Mouse (Mus musculus): ENCODE results near the gene Elob. TPM values are rescaled to one million over a fixed set of nuclear protein-coding genes. Genes with fewer than 3 reads are reported as not detected.

Gene Elob
- polyA plus RNA-seq, 1 experiment, result 378 TPM

DNA sequence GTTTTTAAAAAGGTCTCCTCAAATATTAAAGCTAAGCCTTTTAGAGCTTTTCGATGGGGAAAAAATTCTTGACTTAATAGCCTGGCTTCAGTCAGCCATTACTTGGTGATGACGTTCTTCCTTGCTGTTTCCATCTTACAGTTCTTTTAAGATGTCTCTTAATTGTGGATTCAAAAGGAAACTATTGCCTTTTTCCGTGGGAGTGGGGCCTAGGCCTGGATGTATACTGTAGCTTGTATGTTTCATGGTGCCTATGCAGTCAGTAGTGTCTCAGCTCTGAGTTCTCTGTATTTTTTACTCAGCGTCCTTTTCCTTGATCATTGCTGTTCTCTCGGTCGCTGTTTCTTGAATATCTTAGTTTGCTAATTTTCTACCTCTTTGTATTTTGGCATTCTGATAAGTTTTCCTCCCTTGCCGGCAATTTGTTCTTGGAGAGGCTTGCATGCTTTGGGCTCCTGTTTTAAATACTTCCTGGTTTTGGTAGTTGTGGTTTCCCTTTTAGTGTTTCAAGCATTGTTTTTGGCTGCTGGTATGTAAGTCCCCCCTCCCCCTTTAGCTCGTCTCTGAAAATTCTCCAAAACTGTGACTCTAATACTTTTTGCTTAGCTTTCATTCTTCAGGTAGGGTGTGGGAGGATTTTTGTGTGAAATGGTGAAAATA is 24.4 kb downstream of the Elob start:
- Histone ChIP-seq H3K4me1 (ENCODE audit: control insufficient read depth, insufficient read depth, insufficient read length, low read length) (no peaks in the 10 kb centered on the region; the same call in 1 of the 2 replicates), H3K27ac (replicated peaks; ENCODE audit: low read depth, low read length) (peak overlapping the region; percentile 84), H3K4me3 (ENCODE audit: insufficient read depth, low read depth, low read length) (peak overlapping the region; percentile 100)

DNA sequence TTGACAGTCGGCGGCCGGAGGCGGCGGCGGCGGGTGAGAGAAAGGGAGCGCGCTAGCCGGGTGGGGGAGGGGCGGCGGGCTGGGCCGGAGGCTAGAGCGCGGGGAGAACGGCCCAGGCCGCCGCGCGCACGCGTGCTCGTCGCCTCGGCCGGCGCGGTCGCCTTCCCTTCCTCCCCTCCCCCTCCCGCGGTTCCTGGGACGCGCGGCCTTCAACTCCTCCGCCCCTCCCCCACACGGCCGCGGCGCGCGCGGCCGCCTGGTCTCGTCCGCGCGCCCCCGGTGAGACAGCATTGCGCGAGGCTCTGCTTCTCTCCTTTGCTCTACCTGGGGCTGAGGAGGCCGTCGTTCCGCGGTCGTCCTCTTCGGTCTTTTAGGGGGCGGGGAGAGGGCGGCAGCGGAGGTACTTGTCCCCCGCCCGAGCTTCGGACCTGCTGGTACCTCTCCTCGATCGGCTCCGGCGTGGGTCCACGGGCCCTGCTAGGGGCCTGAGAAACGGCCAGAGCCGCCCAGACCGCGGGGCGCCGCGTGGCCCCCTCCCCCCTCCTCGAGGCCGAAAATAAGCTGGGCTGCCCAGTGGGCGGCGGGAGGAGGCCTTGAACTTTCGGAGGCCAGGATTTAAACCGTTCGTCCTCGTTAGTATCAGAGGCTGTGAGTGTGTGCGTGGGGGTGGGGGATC is 25.4 kb downstream of the Elob start:
- Histone ChIP-seq H3K4me3 (ENCODE audit: insufficient read depth, low read depth, low read length) (peak overlapping the region; percentile 100), H3K4me1 (ENCODE audit: control insufficient read depth, insufficient read depth, insufficient read length, low read length) (no peaks in the 10 kb centered on the region; the same call in 1 of the 2 replicates), H3K27ac (replicated peaks; ENCODE audit: low read depth, low read length) (peak overlapping the region; percentile 84)

DNA sequence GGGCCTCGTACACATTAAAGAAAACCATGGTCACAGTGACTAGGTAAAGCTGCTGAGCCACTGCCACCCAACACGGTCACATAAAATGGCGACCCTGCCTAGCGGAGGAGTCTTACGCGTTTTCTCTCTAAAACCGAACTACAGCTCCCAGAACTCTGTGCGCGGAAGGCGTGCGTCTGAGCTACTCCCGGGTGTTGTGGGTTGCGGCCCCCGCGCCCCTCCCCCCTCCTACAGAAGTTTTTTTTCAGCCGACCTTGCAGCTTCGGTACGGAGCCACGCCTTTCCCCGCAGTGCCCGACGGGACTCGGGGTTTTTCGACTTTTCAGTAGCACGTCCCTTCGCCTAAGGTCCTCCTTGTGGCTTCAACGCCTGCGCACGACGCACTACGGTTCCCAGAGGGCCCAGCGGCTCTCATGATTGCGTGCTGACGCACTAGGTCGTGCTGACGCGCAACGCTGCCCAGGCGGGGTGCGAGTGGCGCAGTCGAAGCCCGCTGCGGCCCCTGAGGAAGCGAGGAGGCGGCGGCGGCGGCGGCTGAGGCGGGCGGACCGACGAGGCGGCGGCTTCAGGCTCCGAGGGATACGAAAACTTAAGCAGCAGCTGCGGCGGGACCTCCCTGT is 26.1 kb downstream of the Elob start:
- Histone ChIP-seq H3K4me1 (ENCODE audit: control insufficient read depth, insufficient read depth, insufficient read length, low read length) (no peaks in the 10 kb centered on the region; the same call in 1 of the 2 replicates), H3K4me3 (ENCODE audit: insufficient read depth, low read depth, low read length) (peak overlapping the region; percentile 100), H3K27ac (replicated peaks; ENCODE audit: low read depth, low read length) (peak overlapping the region; percentile 95)

DNA sequence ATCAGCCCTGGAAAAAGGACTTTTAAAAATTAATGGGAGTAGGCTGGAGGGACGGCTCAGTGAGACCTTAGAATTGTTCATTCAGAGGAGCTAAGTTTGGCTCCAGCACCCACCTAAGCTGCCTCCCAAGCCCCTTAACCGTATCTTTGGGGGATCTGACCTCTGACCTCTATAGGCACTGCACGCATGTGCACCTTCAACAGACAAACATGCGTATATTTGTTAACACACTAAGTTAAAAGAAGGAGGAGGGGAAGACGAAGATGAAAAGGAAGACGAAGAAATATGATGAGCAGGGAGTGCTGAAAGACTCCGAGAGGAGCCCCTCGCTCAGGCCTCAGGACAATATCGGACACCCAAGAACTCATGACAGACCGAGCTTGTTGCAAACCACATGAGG is 27.3 kb downstream of the Elob start:
- Histone ChIP-seq H3K4me3 (ENCODE audit: insufficient read depth, low read depth, low read length) (no peak overlapping the region), H3K4me1 (ENCODE audit: control insufficient read depth, insufficient read depth, insufficient read length, low read length) (no peaks in the 10 kb centered on the region; the same call in 1 of the 2 replicates), H3K27ac (replicated peaks; ENCODE audit: low read depth, low read length) (no peak overlapping the region)

DNA sequence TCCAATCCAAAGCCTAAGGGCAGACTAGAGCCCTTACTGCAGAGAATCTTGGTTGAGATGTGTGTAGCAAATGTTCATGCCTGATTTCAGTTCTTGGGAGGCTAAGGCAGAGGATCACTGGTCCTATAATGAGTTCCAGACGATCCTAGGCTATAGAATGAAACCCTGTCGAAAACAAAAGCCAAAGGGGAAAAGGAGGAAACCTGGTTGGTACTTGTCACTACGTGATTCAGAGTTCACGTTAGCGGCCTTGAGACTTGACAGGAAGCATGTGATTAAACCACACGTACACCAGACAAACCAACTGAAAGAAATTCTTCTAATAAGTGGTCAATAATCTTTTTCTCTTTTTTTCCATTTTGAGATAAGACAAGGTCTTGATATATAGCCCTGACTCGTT is 31.6 kb downstream of the Elob start:
- H3K27ac ChIP-seq (replicated peaks; ENCODE audit: low read depth, low read length), result no peak overlapping the region
- no peak overlapping the region for H3K4me3 ChIP-seq (ENCODE audit: insufficient read depth, low read depth, low read length)
- 0 out of 2 replicates have a peak, but pooled peaks cover 2% of the 10 kb centered on the region for H3K4me1 ChIP-seq (ENCODE audit: control insufficient read depth, insufficient read depth, insufficient read length, low read length)

DNA sequence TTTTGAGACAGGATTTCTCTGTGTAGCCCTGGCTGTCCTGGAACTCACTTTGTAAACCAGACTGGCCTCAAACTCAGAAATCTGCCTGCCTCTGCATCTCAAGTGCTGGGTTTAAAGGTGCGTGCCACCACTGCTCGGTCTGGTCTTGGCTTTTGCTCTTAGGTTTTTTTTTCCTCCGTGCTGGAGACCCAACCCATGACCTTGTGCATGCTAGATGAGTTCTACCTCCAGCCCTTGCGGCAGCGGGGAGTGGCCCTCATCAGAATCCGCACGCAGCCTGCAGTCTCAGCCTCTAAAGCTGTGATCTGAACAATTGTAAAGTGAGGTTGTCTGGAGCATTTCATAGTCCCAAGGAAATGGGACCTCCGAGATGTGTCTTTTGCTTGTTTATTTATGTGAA is 33.6 kb downstream of the Elob start:
- Histone ChIP-seq H3K4me1 (ENCODE audit: control insufficient read depth, insufficient read depth, insufficient read length, low read length) (peaks cover 7% of the 10 kb centered on the region; the same call in 1 of the 2 replicates), H3K27ac (replicated peaks; ENCODE audit: low read depth, low read length) (no peak overlapping the region), H3K4me3 (ENCODE audit: insufficient read depth, low read depth, low read length) (no peak overlapping the region)

DNA sequence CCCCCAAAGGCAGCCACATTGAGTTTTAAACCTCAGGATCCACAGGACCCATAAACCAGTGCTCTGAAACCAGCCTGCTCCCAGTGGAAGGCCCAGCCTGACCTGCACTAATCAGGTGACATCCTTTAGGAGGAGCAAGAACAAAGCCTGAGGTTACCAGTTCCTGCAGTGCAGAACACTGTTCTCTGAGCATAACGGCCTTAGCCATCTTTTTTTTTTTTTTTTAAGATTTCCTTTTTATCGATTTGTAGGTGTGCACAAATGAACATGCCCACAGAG is 37.9 kb downstream of the Elob start:
- Histone ChIP-seq H3K4me3 (ENCODE audit: insufficient read depth, low read depth, low read length) (peak overlapping the region; percentile 55), H3K27ac (replicated peaks; ENCODE audit: low read depth, low read length) (no peak overlapping the region)

DNA sequence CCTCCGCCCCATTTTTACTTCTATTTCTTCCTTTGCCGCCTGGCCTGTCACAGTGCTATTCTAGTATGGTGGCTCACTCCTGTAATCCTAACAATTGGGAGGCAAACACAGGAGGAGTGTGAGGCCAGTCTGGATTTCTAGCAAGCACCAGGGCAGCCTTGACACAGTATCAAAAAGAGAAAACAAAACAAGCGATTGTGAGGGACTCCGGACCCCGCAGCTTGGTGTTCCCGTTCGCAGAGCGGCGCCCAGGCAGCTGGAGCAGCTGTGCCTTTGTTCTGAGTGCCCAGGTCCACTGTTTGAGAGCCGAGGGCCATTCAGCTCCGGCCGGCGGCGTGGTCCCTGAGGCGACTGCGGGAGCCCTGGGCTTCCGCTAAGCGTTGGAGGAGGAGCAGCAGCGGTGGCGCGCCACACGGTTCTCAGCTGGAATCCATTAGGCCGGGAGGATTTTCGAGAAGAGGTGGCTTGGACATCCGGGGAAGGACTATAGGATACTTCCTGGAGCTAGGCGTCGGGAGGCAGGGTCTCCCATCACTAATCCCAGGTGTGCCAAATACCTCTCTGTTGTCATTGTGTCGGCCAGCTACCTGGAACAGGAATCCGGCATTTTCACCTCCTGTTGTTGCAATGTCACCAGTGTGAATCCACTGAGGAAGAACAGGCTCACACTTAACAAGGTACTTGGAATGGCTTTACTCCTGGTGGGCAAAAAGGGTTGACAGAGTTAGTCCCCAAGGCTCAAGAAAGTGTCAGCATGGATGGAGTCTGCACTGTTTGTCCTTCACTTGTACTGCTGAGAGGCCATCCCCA is 38.5 kb downstream of the Elob start, which contains the start of gene Srrm2:
Srrm2 (plus strand) TSS at position 264 of the 810 bp plus-strand sequence.
- peak within 1 kb of the TSS; percentile 50 for H3K27ac ChIP-seq (replicated peaks; ENCODE audit: low read depth, low read length)
- peak within 1 kb of the TSS; percentile 55 for H3K4me3 ChIP-seq (ENCODE audit: insufficient read depth, low read depth, low read length)
- peaks cover 11% of the 10 kb centered on the region; the same call in 1 of the 2 replicates for H3K4me1 ChIP-seq (ENCODE audit: control insufficient read depth, insufficient read depth, insufficient read length, low read length)

More for the DNA sequence above, 37.9 kb downstream of the Elob start:
- peaks cover 11% of the 10 kb centered on the region; the same call in 1 of the 2 replicates for H3K4me1 ChIP-seq (ENCODE audit: control insufficient read depth, insufficient read depth, insufficient read length, low read length)

DNA sequence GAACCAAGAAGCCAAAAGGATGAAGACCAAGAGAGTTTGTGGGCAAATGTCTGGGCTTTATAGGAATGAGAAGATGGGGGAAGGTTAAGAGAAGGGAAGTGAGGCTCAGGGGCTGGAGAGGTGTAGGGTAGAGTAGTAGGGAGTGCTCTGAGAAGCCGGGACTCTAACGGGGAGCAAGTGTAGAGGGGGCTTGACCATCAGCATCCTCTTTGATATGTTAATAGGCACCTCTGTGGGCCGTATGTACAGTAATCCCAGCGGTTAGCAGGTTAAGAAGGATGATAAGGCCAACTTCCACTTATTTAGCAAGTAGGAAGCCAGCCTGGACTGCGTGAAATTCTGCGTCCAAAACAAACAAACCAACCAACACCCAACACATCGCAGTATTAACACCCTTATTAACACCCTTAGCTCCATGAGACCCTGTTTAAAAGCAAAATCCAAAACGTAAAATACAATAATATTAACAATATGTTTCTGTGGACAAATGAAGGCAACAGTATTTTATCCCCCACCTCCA is 39.1 kb downstream of the Elob start:
- peaks cover 11% of the 10 kb centered on the region; the same call in 1 of the 2 replicates for H3K4me1 ChIP-seq (ENCODE audit: control insufficient read depth, insufficient read depth, insufficient read length, low read length)
- peak overlapping the region; percentile 55 for H3K4me3 ChIP-seq (ENCODE audit: insufficient read depth, low read depth, low read length)
- peak overlapping the region; percentile 50 for H3K27ac ChIP-seq (replicated peaks; ENCODE audit: low read depth, low read length)

DNA sequence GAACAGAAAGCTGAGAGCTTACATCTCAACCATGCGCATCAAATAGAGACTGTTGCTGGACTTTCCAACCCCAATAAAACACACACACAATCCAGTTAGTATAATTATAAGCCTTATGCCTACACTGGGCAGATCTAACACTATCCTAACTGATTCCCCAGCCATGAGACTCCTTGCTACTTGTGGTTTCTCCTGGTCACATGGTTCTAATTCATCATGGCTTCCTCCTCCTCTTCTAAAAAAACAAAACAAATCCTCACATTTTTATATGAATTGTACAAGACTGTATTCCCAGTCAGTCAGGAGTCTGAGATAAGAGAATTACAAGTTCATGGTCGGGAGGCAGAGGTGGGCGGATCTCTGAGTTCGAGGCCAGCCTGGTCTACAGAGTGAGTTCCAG is 40.0 kb downstream of the Elob start:
- Histone ChIP-seq H3K27ac (replicated peaks; ENCODE audit: low read depth, low read length) (no peak overlapping the region), H3K4me3 (ENCODE audit: insufficient read depth, low read depth, low read length) (no peak overlapping the region), H3K4me1 (ENCODE audit: control insufficient read depth, insufficient read depth, insufficient read length, low read length) (peaks cover 11% of the 10 kb centered on the region; the same call in 1 of the 2 replicates)

DNA sequence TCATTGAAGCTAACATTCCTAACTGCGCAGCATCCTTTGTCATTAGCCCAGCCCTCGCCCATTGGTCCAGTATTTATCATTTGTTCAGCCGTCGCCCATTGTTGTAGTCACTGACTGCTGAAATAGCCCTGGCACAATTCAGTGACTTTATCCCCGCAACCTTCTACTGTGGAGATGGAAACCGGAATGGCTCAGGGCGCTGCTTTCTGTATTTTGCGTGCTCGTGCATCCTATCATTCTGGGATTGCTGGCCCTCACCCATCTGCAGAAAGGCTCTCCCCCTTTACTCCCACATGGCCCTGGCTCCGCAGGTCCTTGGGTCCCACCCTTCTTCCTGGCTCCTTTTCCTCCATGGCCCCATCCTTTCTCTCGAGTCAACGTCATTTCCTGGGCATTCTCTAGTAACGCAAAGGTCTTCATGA is 42.4 kb downstream of the Elob start:
- H3K27ac ChIP-seq (replicated peaks; ENCODE audit: low read depth, low read length), result no peak overlapping the region
- H3K4me1 ChIP-seq (ENCODE audit: control insufficient read depth, insufficient read depth, insufficient read length, low read length), result peaks cover 9% of the 10 kb centered on the region; the same call in 1 of the 2 replicates
- H3K4me3 ChIP-seq (ENCODE audit: insufficient read depth, low read depth, low read length), result peak overlapping the region; percentile 74

DNA sequence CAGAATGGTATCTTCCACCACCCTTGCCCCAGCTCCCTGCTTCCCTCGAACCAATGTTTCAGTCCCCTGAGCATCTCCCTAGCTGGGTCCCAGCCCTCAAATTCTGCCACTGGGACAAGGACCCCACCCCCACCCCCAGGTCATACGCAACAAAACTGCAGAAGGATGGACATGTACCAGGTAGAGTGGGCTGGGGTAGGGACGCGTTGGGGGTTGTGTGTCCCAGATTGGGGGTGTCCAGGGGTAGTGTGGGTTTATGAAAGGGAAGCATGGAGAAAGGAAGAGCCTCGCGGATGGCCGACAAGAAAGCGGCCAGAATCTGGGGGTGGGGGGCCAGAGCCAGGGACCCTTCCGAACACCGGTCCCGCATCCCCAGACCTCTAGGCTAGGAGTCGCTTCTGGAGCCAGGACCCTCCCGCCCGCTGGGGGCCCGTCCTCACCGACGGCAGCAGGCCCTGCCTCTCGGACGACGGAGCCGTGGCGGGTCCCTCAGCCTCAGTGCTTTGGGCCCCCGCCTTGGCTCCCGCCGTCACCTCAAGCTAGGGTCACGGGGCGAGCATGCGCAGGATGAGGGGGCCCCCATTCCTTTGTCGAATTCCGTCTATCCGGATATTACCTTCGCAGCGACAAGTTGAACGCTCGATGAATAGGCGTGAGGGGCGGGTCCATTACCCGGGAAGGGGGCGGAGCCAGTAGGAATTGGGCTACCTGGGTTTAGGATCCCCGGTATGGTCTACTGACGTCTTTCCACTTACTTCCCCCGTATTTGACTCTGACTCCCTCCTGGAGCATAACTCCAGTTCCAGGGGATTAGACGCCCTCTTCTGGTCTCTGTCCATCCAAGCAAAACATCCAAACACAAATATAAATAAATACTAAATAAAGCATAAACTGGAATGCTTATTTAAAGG is 43.1 kb downstream of the Elob start, which contains the start of gene Flywch2:
Flywch2 (minus strand) TSS at position 521 of the 911 bp plus-strand sequence.
- H3K4me3 ChIP-seq (ENCODE audit: insufficient read depth, low read depth, low read length), result peak within 1 kb of the TSS; percentile 74
- peaks cover 7% of the 10 kb centered on the region; the same call in 1 of the 2 replicates for H3K4me1 ChIP-seq (ENCODE audit: control insufficient read depth, insufficient read depth, insufficient read length, low read length)
- H3K27ac ChIP-seq (replicated peaks; ENCODE audit: low read depth, low read length), result no peak within 1 kb of the TSS

DNA sequence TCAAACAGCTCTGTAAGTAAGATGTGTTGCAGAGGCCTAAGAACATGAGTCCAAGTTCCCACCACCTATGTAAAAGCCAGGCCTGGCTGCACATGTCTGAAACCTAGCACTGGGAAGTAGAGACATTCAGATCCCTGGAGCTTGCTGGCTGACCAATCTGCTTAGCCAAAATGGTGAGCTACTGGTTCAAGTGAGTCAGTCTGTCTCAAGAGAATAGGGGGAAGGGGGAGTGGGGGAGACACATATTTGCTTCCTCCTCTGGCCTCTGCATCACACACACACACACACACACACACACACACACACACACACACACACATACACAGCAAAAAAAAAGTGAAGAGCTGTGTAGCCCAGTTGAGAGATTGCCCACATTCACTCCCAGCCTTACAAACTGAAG is 45.6 kb downstream of the Elob start:
- H3K4me3 ChIP-seq (ENCODE audit: insufficient read depth, low read depth, low read length), result no peak overlapping the region
- no peak overlapping the region for H3K27ac ChIP-seq (replicated peaks; ENCODE audit: low read depth, low read length)
- H3K4me1 ChIP-seq (ENCODE audit: control insufficient read depth, insufficient read depth, insufficient read length, low read length), result no peaks in the 10 kb centered on the region

DNA sequence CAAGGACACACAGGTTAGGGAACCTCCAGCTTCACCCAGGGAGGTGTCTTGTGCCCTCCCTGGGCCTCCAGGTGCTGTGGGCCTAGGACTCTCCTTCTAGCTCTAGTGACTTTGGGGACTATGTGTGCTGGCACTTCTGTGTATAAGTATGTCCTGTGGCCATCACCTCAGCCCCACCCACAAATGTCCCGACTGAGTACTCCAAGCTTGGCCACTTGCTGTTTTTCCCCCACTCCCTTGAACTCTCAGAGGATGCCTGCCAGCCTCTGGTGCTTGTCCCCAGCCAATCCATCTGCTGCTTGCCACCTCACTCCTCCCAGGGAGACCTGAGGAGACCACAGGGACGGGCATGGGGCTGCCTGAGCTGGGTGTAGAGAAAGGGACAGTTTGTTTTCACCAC is 50.5 kb downstream of the Elob start:
- no peak overlapping the region for H3K4me3 ChIP-seq (ENCODE audit: insufficient read depth, low read depth, low read length)
- no peaks in the 10 kb centered on the region for H3K4me1 ChIP-seq (ENCODE audit: control insufficient read depth, insufficient read depth, insufficient read length, low read length)
- H3K27ac ChIP-seq (replicated peaks; ENCODE audit: low read depth, low read length), result no peak overlapping the region
